Mouse (Mus musculus): ENCODE data around the gene Tbx1. TPM values are rescaled to one million over a fixed set of nuclear protein-coding genes. Genes with fewer than 3 reads are reported as not detected.

The Tbx1 gene
- total RNA-seq, 2 experiments from 2014 or later, result 1.3 to 1.5 TPM

DNA sequence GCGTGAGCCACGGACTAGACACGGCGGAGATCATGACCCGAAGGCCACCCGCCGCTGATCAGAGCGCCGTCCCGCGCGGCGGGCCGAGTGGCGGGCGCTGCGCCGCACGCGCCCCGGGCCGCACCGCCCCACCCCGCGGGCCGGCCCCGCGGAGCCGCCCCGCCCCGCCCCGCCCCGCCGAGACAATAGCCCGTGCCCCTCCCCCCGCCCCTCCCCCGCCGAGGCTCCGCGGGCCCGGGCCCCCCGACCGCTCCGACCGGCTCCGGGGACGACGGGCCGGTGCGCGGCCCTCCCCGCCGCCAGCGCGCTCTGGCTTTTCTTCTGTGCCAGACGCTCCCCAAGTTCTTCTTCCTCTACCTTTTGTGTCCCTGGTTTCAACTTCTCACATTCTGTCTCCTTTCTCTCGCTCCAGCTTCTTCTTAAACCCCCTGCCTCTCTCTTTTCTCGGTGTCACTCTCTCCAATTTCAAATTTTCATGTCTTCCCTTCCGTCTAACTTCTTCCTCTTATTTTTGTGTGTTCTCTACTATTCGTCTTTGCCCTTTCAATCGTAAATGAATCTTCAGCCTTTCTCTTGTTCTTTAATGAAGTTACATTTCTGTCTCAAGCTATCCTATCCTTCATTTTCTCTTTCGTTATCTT is 3.4 kb downstream of the Tbx1 start:
- DNase-seq, result no peak

DNA sequence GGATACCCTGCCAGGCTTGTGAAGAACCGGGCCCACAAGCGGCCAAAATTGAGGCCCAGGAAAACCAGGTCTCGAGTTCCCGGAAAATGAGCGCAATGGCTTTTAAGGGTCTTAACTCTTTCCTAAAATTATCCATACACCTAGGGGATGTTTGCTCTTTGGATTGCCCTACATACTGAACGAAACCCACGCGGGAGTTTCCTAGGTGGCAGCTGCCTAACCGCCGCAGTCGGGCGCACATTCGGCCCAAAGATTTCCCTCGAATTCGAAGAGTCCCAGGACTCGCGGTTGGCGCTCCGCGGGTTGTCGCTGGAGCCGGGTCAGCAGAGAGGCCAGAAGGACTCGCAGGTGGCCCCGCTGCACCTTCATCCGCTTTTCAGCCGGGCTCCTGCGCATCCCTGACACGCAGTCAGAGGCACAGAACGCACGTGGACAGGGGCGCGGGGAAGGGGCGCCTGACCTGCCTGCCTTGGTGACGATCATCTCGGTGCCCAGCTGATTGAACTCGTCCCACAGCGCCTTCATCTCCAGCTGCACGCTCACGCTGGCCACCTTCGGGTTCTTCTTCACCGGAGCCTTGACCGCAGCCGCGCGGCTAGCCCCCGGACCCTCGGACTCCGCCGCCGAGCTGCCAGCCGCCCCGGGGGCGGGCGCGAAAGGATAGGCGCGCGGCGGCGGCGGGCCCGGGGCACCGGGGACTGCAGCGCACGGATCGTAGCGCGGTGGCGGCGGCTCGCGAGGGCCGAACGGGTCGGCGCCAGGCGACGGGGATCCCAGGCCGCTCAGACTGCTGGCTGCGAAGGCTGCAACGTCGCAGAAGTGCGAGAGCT is 4.2 kb downstream of the Tbx1 start:
- no peak for DNase-seq

DNA sequence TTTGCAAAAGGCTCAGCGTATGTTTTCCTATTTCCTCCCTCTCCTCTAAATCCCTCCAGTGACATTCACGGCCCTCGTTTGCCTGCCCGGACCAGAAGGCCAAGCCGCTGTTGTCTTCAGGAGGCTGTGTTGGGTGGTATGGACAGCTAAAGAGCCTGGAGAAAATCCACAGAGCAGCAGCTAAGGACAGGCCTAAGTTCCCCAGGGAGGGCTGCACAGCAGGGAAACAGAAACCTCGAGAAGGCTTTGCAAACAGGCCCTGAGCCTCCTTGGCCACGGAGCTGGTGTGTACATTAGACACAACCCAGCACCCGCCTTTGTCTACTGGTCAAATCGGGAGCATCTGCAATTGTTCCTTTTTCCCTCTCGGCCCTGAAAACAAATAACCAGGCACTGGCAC is 4.8 kb downstream of the Tbx1 start:
- DNase-seq, result no peak

DNA sequence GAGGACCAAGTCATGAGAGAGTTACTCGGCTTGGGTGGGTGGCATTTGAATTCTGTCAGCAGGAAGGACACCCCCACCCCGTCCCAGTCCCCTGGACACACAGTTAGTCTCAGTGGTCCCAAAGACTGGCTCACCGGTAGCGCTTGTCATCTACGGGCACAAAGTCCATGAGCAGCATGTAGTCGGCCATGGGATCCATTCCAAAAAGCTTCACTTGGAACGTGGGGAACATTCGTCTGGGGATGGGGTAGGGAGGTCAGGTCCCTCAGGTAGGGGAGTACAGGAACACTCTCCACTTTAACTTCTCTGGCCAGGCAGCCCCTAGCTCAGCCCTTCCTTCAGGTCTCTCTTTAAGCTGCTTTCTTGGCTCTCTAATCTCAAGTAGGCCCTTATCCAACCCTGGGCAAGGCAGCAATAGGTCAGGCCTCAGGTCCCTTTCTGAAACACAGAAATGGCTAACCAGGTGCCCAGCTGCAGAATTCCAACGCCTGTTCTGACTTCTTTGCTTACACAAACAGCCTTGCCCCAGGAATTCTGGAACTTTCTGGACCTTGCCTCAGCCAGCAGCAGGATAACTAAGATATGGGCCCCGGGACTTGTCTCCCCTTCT is 5.5 kb downstream of the Tbx1 start:
- DNase-seq, result no peak

DNA sequence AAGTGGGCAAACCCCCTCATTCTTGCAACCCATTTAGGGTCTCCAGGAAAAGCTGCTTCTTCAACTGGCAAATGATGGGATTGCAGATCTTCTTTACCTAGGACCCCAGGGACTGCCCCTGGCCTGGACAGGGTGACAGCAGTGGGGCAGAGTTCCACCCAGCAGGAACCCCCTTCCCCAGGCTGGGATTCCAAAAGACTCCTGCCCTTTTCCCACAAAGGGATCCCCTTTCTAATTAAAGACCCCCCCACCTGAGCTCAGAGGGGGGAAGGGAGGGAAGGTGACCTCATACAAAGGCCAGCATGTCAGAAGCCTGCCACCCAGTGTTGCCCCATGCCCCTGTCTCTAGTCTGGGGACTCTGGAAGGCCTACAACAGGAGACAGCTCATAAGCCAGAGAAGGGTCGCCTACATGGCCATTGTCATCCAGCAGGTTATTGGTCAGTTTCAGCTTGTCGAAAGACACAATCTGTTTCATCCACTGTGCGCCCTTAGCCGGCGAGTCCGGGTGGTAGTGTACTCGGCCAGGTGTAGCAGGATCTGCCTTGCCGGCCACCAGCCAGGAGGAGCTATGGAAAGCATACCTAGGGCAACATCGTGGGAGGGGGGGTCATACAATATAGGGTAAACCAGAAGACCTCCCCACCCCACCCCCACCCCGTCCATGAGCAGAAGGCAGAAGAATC is 6.7 kb downstream of the Tbx1 start:
- no peak for DNase-seq

DNA sequence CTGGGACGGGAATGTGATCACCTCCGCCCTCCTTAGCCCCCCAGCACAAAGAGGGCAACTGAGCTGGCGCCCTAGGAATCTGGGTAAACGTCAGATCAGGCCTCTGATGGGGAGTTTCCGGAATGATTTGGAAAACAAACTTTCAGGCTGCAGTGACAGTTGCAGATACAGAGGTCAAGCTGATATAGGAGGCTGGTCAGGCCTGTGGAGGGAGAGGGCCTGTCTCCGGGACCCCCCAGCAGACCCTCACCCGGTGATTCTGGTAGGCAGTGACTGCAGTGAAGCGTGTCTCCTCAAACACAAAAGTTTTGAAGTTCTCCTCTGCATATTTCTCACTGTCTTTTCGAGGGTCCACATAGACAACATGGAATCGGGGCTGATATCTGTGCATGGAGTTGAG is 7.3 kb downstream of the Tbx1 start:
- DNase-seq, result no peak

DNA sequence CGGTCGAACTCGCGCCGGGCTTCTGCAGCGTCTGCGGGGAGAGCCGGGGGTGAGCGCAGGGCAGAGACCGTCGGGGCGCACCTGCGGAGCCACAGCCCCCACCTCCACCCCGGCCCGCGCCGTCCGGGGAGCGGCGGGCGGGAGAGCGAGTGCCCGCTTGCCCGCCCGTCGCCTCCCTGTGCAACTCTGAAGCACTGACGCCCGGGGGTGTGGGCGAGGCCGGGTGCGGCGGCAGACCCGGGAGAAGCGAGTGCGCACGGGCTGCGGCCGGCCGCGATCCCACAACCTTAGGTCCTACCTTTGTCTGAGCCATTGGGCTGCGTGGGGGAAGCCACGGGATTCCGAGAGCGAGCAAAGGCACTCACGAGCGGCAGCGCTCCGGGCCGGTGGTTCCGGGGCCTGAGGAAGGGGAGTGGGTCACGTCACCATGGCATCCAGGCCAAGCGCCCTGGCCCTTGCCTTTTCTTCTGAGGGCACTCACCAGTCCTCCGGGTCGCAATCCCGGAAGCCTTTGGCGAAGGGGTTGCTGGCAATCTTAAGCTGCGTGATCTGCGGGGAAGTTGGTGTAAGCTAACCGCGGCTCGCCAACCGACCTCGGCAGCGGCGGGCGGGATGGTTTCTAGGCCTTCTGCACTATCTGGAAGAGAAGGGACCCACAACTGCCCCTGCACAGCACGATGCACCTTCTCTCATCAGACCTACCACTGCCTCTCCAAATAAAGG is 7.9 kb downstream of the Tbx1 start:
- DNase-seq, result no peak

DNA sequence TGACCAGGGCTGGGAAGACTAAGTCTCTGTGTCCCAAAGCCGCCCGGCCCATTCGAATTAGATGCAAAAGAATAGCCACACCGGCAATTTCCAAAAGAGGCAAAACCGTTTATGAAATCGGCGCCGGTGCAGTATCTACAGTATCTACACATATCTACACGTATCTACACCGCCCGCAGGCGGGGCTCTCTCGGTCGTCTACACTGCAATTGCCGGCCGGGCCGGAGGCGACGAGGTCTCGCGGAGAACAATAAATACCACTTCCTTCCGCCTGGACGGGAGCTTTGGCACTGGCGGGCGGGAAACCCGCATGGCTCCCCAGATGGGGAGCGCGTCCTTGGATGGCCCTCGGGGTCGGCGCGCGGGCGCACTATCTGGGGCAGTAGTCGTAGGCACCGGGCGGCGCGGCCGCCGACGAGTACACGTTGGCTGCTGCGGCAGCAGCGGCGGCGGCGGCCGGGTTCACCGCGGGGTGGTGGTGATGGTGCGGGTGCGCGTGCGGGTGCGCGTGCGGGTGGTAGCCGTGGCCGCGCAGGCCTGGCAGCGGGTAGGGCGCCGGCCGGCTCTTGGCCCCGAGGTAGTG is 8.8 kb downstream of the Tbx1 start:
- DNase-seq, result peak in 1 of 2 experiments; percentile 9

DNA sequence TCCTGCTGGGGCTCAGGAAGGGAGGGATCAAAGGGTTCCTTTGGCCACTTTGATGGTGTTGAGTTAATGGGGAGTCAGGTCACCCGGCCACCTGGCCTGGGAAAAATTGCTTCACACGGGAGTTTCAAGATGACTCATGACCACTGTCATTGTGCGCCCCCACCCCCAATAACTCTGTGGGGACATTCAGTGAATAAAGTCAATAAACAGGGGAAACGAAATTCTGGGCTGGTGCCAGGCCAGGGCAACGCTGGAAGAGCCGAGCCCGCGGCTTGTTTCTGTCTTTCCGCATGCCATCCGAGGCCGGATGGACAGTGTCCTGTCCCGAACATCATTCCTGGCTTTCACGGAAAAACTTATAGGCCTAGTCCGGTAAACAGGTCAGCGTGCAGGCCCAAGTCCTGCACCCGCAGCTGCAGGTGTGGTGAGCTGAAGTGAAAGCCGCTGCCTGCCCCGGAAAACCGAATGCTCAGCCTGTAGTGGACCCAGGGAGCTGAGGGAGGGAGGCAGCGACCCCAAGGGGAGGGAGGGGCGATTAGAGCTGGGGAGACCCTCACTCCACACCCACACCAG is 9.3 kb downstream of the Tbx1 start:
- no peak for DNase-seq

DNA sequence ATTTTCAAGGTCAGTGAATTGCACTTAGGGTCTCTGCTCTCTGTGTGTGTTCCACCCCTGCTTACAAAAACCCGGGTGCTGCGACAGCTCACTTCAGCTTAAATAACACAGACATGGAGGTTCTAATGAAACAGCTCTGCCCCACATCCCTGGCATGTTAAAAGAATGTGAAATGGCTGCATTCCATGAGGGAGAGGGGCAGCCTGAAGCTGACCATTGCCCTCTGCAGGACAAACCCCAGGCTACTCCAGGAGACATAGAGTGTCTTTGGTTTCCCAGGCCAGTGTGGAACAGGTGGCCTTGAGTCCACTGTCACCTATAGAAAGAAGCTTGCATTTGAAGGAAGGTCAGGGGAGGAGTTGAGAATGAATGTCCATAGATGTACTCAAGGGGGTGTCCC is 10.1 kb downstream of the Tbx1 start:
- no peak for DNase-seq

DNA sequence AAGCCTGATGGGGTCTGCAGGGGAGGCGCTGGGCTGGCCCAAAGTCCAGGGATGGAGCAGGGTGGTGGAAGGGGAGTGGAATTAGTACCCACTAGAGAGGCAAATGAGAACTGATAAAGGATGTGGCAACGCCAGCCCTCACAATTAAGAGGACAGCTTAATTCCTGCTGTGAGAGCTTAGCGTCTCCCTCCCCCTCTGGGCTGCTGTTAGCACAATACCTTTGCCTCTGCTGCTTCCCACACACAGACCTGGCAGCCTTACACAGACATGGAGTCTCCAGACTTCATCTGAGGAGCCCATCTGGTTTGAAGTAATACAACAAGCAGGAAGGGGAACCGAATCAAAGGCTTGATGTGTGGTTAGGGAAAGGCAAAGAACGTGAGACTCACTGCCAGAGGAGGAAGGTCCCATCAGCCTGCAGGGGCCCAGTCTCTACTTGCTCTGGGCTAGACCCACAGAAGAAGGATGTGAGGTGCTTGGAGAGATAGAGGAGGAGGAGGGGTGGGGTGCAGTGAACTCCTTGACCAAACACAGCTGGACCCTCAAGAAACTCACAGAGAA is 12.8 kb downstream of the Tbx1 start:
- DNase-seq, result no peak

DNA sequence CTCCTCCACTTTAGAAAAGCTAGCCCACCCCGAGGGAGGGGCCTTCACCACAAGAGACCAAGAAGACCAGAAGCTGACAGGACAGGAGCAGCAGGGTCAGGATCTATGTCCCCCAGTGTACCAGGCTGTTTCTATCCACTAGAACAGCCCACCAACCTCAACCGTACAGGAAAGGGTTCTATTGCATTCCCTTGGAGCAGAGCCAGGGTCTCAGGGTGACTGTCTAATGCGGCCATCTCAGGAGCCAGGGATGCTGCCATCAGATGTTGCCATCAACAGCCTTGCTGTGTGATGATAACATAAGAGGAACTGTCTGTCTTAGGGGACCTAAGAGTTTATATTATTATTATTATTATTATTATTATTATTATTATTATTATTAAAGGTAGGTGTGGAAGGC is 13.4 kb downstream of the Tbx1 start:
- DNase-seq, result no peak

DNA sequence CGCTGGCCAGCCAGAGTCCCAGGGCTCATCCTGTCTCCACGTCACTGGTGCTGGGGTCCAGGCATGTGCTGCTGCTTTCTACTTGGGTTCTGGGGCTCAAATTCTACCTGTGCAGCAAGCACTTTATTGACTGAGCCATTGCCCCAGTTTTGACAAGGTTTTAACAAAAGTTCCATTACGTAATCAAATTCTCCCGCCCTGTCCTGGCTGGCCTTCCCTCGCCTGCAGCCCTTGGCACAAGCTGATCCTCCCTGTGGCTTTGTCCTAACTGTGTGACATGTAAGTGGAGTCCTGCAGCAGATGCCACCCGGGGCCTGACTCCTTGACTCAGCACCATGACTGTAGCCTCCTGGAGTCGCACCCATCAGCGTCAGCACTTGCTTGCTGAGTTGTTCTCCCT is 16.3 kb downstream of the Tbx1 start:
- no peak for DNase-seq

DNA sequence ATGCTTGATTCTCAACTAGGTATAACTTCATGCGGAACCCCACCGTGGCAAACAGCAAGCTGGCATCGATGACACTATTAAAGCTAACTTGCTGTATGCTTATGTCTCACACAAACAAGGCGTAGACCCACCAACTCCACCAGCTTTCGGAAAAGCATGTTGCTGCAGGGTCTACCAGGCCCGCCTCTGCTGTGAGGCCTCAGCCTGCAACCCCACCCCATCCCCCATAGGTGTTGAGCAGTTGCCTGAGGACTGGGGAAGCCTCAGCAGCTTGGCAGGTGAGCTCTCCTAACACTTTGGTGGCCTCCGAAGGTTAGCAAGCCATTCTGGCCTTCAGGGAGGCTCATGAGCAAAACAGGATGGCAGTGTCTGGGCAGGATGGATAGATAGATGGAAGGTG is 21.9 kb downstream of the Tbx1 start:
- DNase-seq, result no peak

DNA sequence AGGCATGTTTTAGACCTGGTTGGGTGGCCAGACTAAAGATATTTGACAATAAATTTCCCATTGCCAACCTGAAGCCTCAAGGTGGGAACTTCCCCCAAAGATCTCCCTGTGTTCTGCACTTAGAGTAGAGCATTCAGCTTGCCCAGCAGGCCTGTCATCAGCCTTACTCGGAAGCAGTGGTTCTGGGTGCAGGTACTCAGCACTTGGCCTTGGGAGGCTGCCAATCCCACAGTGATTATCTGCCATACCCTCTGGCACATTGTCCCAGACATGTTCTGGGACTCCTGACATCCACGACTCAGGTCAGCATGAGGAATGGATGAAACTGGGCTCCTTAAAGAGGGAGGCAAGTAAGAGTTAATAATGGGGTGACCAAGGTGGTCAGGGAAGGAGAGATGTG is 26.0 kb downstream of the Tbx1 start:
- no peak for DNase-seq

DNA sequence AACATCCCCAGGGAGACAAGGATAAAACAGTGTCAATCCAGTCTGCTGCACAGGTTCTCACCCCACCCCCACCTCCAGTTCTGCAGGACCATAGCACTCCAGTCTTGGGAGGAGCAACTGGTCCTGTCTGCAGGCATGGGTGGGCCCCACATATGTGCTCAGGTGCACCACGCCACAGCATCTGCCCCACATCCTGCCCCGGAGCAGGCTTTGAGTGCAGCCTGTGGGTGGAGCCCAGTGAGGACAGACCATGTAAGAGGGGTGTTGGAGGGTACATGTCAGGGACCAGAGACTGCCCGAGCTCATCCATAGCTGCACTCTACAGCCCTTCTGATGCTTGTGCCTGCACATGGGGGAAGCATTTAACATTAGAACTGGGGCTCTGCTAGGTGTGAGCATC is 34.0 kb downstream of the Tbx1 start:
- no peak for DNase-seq

DNA sequence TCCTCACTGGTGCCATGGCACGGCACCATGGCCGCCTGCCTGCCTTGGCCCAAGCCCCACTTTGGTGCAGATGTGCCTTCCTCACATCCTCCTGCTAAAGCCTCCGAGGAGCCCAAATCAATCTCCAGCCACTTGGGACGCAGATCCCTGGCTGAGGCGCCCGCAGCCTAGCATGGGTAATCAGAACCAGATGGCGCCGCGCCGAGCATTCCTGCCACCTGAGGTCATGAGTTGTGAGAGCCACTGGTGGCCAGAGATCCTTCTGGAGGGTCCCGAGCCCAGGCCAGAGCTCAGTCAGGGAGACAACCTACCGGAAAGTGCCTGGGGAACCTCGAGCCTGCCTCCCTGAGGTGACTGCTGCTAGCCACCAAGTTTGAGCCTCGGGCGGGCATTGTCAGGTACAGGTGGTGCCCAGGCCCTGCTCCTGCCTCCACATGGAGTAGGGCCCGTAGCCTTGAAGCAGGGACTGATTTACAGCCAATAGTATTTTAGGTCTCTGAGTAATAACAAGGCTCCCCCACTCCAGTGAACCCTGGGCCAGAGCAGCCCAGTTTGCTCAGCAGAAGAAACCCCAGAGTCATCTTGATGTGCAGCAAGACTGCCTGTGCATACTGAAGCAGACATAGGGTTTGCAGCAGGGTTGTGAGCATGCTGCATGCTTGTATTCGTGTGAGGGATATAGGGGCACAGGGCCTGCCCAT is 35.1 kb downstream of the Tbx1 start:
- DNase-seq, result no peak

DNA sequence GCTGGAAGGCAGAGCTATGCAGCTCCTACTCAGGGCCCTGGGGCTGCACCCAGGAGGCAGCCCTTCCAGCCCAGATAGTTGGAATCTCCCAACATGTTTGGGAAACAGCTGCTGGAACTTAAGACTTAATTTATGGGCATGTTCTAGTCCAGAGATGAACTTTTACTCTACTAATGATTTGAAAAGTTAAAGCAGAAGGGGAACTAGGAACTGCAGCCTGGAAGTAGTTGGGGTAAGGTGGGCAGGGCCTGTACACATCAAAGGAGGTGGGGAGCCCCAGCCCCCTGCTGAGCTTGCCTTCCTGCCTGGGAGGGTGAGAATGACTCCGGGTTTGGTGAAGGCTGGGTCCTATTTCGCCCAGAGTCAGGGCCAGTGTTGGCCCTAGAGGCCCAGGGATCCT is 35.8 kb downstream of the Tbx1 start:
- no peak for DNase-seq

DNA sequence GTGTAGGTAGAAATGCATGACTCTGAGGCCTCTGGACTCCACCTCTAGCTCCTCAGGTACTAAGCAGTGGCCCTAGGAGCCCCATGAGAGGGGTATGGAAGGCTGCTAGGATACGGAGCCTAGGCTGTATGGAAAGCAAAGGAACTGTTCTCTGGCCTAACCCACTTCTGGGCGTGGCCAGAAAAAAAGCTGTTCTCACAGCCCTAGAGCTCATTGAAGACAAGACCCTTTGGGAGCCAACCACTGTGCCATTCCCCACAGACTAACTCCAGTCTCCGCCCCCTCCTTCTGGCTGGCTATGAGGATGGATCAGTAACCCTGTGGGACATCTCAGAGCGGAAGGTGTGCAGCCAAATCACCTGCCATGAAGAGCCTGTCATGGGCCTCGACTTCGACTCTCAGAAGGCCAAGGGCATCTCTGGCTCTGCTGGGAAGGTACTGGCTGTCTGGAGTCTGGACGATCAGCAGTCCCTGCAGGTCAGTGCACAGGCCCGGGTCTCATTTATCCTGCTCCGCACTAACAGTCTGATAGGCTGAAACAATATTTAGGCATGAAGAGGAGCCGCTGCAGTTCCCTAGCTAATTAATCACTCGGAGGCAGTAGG is 38.3 kb downstream of the Tbx1 start:
- DNase-seq, result no peak

DNA sequence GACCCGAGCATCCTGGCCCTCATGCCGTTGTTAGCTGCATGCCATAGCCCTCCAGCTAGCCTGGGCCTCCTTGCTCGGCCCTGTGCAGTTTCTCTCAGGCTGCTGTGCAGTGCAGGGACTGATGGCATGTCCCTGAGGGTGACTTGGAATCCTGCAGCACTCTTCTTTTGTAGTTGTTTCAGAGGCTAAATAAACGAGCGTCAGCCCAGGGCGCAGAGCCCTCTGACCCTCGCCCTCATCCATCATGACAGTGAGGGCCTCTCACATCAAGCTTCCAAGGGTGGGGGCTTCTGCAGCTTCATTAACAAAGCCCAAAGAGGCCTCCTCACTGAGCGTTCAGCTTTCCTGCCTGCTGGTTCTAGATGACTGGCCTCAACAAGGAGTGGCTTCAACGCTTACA is 38.9 kb downstream of the Tbx1 start:
- no peak for DNase-seq

Data from layer of hippocampus, postnatal 36 days (tissue).